Mouse (Mus musculus): ENCODE data around the gene Grk6. TPM values are rescaled to one million over a fixed set of nuclear protein-coding genes. Genes with fewer than 3 reads are reported as not detected.

Grk6 gene
- polyA plus RNA-seq, 1 experiment from 2014 or later, result 59.6 TPM

- Histone ChIP-seq H3K9me3 (ENCODE audit: control insufficient read depth, low read length) (no peaks in the 10 kb centered on the region), H3K4me2 (ENCODE audit: low read depth) (peak overlapping the region; percentile 65), H3K4me3 (ENCODE audit: low read depth, low read length) (peak overlapping the region; percentile 73), H3K36me3 (ENCODE audit: control insufficient read depth, insufficient read depth, low read length) (no peaks in the 10 kb centered on the region; the same call in 1 of the 2 replicates), H3K9ac (ENCODE audit: low read length) (no peak overlapping the region), H3K4me1 (ENCODE audit: control insufficient read depth, insufficient read depth, low read length) (peaks cover 14% of the 10 kb centered on the region), H3K27me3 (ENCODE audit: control insufficient read depth, insufficient read depth, low read length) (no peaks in the 10 kb centered on the region), H3K27ac (ENCODE audit: low read depth, low read length) (peak overlapping the region; percentile 87; the same call in 1 of the 2 replicates)
- DNase-seq (ENCODE audit: low spot score), result no peak
- no peak for ATAC-seq (ENCODE audit: insufficient read depth, low FRiP score, low TSS enrichment)
- 41% methylated on average over 9 of the region's 9 CpGs for WGBS
Measured at GRCm38 (mm10) chr13:55443799-55444285, 1.0 kb upstream of the Grk6 start.

GRCm38 (mm10) chr13:55444286-55444936 lies 461 bp upstream of the Grk6 start:
- WGBS, result 2% methylated on average over 33 of the region's 33 CpGs
- Histone ChIP-seq H3K27me3 (ENCODE audit: control insufficient read depth, insufficient read depth, low read length) (no peaks in the 10 kb centered on the region), H3K9ac (ENCODE audit: low read length) (peak overlapping the region; percentile 53), H3K36me3 (ENCODE audit: control insufficient read depth, insufficient read depth, low read length) (no peaks in the 10 kb centered on the region; the same call in 1 of the 2 replicates), H3K9me3 (ENCODE audit: control insufficient read depth, low read length) (no peaks in the 10 kb centered on the region), H3K27ac (ENCODE audit: low read depth, low read length) (peak overlapping the region; percentile 87), H3K4me2 (ENCODE audit: low read depth) (peak overlapping the region; percentile 65), H3K4me1 (ENCODE audit: control insufficient read depth, insufficient read depth, low read length) (peaks cover 14% of the 10 kb centered on the region), H3K4me3 (ENCODE audit: low read depth, low read length) (peak overlapping the region; percentile 73)
- no peak for DNase-seq (ENCODE audit: low spot score)
- ATAC-seq (ENCODE audit: insufficient read depth, low FRiP score, low TSS enrichment), result peak; percentile 68

GRCm38 (mm10) chr13:55445361-55446091 lies 654 bp downstream of the Grk6 start:
- DNase-seq (ENCODE audit: low spot score) (peak; percentile 69), ATAC-seq (ENCODE audit: insufficient read depth, low FRiP score, low TSS enrichment) (no peak; the same call in 1 of the 2 replicates)
- peaks cover 14% of the 10 kb centered on the region for H3K4me1 ChIP-seq (ENCODE audit: control insufficient read depth, insufficient read depth, low read length)
- peaks cover 2% of the 10 kb centered on the region for H3K36me3 ChIP-seq (ENCODE audit: control insufficient read depth, insufficient read depth, low read length)
- peak overlapping the region; percentile 87 for H3K27ac ChIP-seq (ENCODE audit: low read depth, low read length)
- H3K9ac ChIP-seq (ENCODE audit: low read length), result peak overlapping the region; percentile 75
- H3K27me3 ChIP-seq (ENCODE audit: control insufficient read depth, insufficient read depth, low read length), result no peaks in the 10 kb centered on the region
- peak overlapping the region; percentile 81 for H3K4me2 ChIP-seq (ENCODE audit: low read depth)
- peak overlapping the region; percentile 73 for H3K4me3 ChIP-seq (ENCODE audit: low read depth, low read length)
- 0% methylated on average over 57 of the region's 66 CpGs for WGBS
- no peaks in the 10 kb centered on the region for H3K9me3 ChIP-seq (ENCODE audit: control insufficient read depth, low read length)

- no peak overlapping the region for H3K27ac ChIP-seq (ENCODE audit: low read depth, low read length)
- no peak for ATAC-seq (ENCODE audit: insufficient read depth, low FRiP score, low TSS enrichment)
- no peak for DNase-seq (ENCODE audit: low spot score)
- H3K9me3 ChIP-seq (ENCODE audit: control insufficient read depth, low read length), result no peaks in the 10 kb centered on the region
- H3K4me2 ChIP-seq (ENCODE audit: low read depth), result peak overlapping the region; percentile 81
- no peaks in the 10 kb centered on the region for H3K27me3 ChIP-seq (ENCODE audit: control insufficient read depth, insufficient read depth, low read length)
- no peak overlapping the region for H3K9ac ChIP-seq (ENCODE audit: low read length)
- no peak overlapping the region for H3K4me3 ChIP-seq (ENCODE audit: low read depth, low read length)
- peaks cover 14% of the 10 kb centered on the region for H3K4me1 ChIP-seq (ENCODE audit: control insufficient read depth, insufficient read depth, low read length)
- 92% methylated on average over 6 of the region's 6 CpGs for WGBS
- H3K36me3 ChIP-seq (ENCODE audit: control insufficient read depth, insufficient read depth, low read length), result peaks cover 10% of the 10 kb centered on the region
Measured at GRCm38 (mm10) chr13:55446483-55447105, 1.7 kb downstream of the Grk6 start.

- H3K9ac ChIP-seq (ENCODE audit: low read length), result no peak overlapping the region
- H3K27ac ChIP-seq (ENCODE audit: low read depth, low read length), result no peak overlapping the region
- peaks cover 14% of the 10 kb centered on the region for H3K4me1 ChIP-seq (ENCODE audit: control insufficient read depth, insufficient read depth, low read length)
- 0 out of 2 replicates have a peak overlapping the region, but pooled peaks have one; percentile 2 for H3K4me2 ChIP-seq (ENCODE audit: low read depth)
- peaks cover 17% of the 10 kb centered on the region for H3K36me3 ChIP-seq (ENCODE audit: control insufficient read depth, insufficient read depth, low read length)
- H3K9me3 ChIP-seq (ENCODE audit: control insufficient read depth, low read length), result no peaks in the 10 kb centered on the region
- DNase-seq (ENCODE audit: low spot score), result no peak
- no peak for ATAC-seq (ENCODE audit: insufficient read depth, low FRiP score, low TSS enrichment)
- no peaks in the 10 kb centered on the region for H3K27me3 ChIP-seq (ENCODE audit: control insufficient read depth, insufficient read depth, low read length)
- no peak overlapping the region for H3K4me3 ChIP-seq (ENCODE audit: low read depth, low read length)
- WGBS, result 66% methylated on average over 3 of the region's 3 CpGs
Measured at GRCm38 (mm10) chr13:55447543-55447943, 2.7 kb downstream of the Grk6 start.

- ATAC-seq (ENCODE audit: insufficient read depth, low FRiP score, low TSS enrichment), result no peak
- Histone ChIP-seq H3K9me3 (ENCODE audit: control insufficient read depth, low read length) (no peaks in the 10 kb centered on the region), H3K27me3 (ENCODE audit: control insufficient read depth, insufficient read depth, low read length) (no peaks in the 10 kb centered on the region), H3K9ac (ENCODE audit: low read length) (no peak overlapping the region), H3K4me1 (ENCODE audit: control insufficient read depth, insufficient read depth, low read length) (peaks cover 14% of the 10 kb centered on the region), H3K36me3 (ENCODE audit: control insufficient read depth, insufficient read depth, low read length) (peaks cover 17% of the 10 kb centered on the region), H3K4me3 (ENCODE audit: low read depth, low read length) (no peak overlapping the region), H3K4me2 (ENCODE audit: low read depth) (no peak overlapping the region), H3K27ac (ENCODE audit: low read depth, low read length) (no peak overlapping the region)
- 90% methylated on average over 5 of the region's 5 CpGs for WGBS
- no peak for DNase-seq (ENCODE audit: low spot score)
Measured at GRCm38 (mm10) chr13:55448131-55448530, 3.3 kb downstream of the Grk6 start.

- 89% methylated on average over 9 of the region's 9 CpGs for WGBS
- no peak overlapping the region for H3K9ac ChIP-seq (ENCODE audit: low read length)
- DNase-seq (ENCODE audit: low spot score) (no peak), ATAC-seq (ENCODE audit: insufficient read depth, low FRiP score, low TSS enrichment) (no peak)
- no peak overlapping the region for H3K4me3 ChIP-seq (ENCODE audit: low read depth, low read length)
- no peaks in the 10 kb centered on the region for H3K27me3 ChIP-seq (ENCODE audit: control insufficient read depth, insufficient read depth, low read length)
- peaks cover 22% of the 10 kb centered on the region for H3K36me3 ChIP-seq (ENCODE audit: control insufficient read depth, insufficient read depth, low read length)
- no peak overlapping the region for H3K4me2 ChIP-seq (ENCODE audit: low read depth)
- no peak overlapping the region for H3K27ac ChIP-seq (ENCODE audit: low read depth, low read length)
- peaks cover 14% of the 10 kb centered on the region for H3K4me1 ChIP-seq (ENCODE audit: control insufficient read depth, insufficient read depth, low read length)
- H3K9me3 ChIP-seq (ENCODE audit: control insufficient read depth, low read length), result no peaks in the 10 kb centered on the region
Measured at GRCm38 (mm10) chr13:55449205-55449604, 4.3 kb downstream of the Grk6 start.

GRCm38 (mm10) chr13:55449679-55450441 lies 5.0 kb downstream of the Grk6 start:
- H3K27ac ChIP-seq (ENCODE audit: low read depth, low read length), result no peak overlapping the region
- no peaks in the 10 kb centered on the region for H3K9me3 ChIP-seq (ENCODE audit: control insufficient read depth, low read length)
- DNase-seq (ENCODE audit: low spot score) (no peak), ATAC-seq (ENCODE audit: insufficient read depth, low FRiP score, low TSS enrichment) (no peak)
- peaks cover 14% of the 10 kb centered on the region for H3K4me1 ChIP-seq (ENCODE audit: control insufficient read depth, insufficient read depth, low read length)
- peaks cover 23% of the 10 kb centered on the region for H3K36me3 ChIP-seq (ENCODE audit: control insufficient read depth, insufficient read depth, low read length)
- no peak overlapping the region for H3K9ac ChIP-seq (ENCODE audit: low read length)
- no peaks in the 10 kb centered on the region for H3K27me3 ChIP-seq (ENCODE audit: control insufficient read depth, insufficient read depth, low read length)
- no peak overlapping the region for H3K4me2 ChIP-seq (ENCODE audit: low read depth)
- WGBS, result 94% methylated on average over 17 of the region's 17 CpGs
- no peak overlapping the region for H3K4me3 ChIP-seq (ENCODE audit: low read depth, low read length)
